Mouse (Mus musculus) hindbrain, postnatal 0 days (tissue): ENCODE measurements around the gene Dlgap1. TPM values are rescaled to one million over a fixed set of nuclear protein-coding genes. Genes with fewer than 3 reads are reported as not detected.

Source experiments
- ATAC-seq: fragments of 200-750 bp; cut with Nextera tagmentation; 2 replicates; pipeline ENCODE4 v1.8.0; 2017; ENCODE audit warnings: mild to moderate bottlenecking, moderate TSS enrichment, moderate library complexity
- DNase-seq: peaks from one replicate; pipeline ENCODE4 v3.0.0-alpha.2; 2015; ENCODE audit warnings: low spot score
- H3K27ac ChIP-seq: fragments of 300-500 bp; sonication (generic); 2 replicates; pipeline ENCODE4 v1.5.1; 2014; ENCODE audit warnings: mild to moderate bottlenecking
- H3K27me3 ChIP-seq: fragments of 300-500 bp; sonication (generic); 2 replicates; pipeline ENCODE4 v1.6.1; 2014; ENCODE audit warnings: low read length, mixed read lengths; ENCODE audit not compliant: insufficient read depth
- H3K36me3 ChIP-seq: fragments of 300-500 bp; sonication (generic); 2 replicates; pipeline ENCODE4 v1.6.1; 2014; ENCODE audit warnings: low read length, mixed read lengths; ENCODE audit not compliant: insufficient read depth
- H3K4me1 ChIP-seq: fragments of 300-500 bp; sonication (generic); 2 replicates; pipeline ENCODE4 v1.6.1; 2014; ENCODE audit warnings: antibody characterized with exemption, low read length, mixed read lengths; ENCODE audit not compliant: insufficient read depth
- H3K4me2 ChIP-seq: fragments of 300-500 bp; sonication (generic); 2 replicates; pipeline ENCODE4 v1.6.1; 2014; ENCODE audit warnings: low read depth, mild to moderate bottlenecking, low read length, moderate library complexity, mixed read lengths
- H3K4me3 ChIP-seq: fragments of 300-500 bp; sonication (generic); 2 replicates; pipeline ENCODE4 v1.5.1; 2014; ENCODE audit warnings: low read length
- H3K9ac ChIP-seq: fragments of 300-500 bp; sonication (generic); replicated peaks from 2 replicates; pipeline ENCODE4 v1.6.1; 2014; ENCODE audit warnings: mild to moderate bottlenecking, low read length, moderate library complexity, mixed read lengths
- H3K9me3 ChIP-seq: fragments of 300-500 bp; sonication (generic); 2 replicates; pipeline ENCODE4 v1.6.1; 2016; ENCODE audit warnings: low read length, mixed read lengths
- CTCF ChIP-seq: IDR thresholded peaks from 2 replicates; pipeline ENCODE4 v1.5.1; 2016; ENCODE audit warnings: antibody characterized with exemption, control low read depth, low read depth
- WGBS: fragments of 180-500 bp; shearing (Covaris S2); extraction: QIAGEN DNeasy Blood & Tissue Kit; methylation state at CpG from one replicate; pipeline ENCODE4 v1.1.7; 2014; 5-methylcytosine and 5-hydroxymethylcytosine counted together
- polyA plus RNA-seq: library from polyadenylated mRNA; unstranded; fragments of >200 nt; fragmentation: Nextera tagmentation; extraction: Ambion mirVana; gene quantifications from 2 replicates; pipeline ENCODE4 v1.2.1, GENCODE M21; 2015
- total RNA-seq: library from RNA; depleted of rRNA; stranded (reverse); fragments of >200 nt; gene quantifications from 2 replicates; pipeline ENCODE4 v1.2.3, GENCODE M21; 2014

Gene Dlgap1
- total and polyA plus RNA-seq, 2 experiments from 2014 or later = 33.8 to 117 TPM

DNA sequence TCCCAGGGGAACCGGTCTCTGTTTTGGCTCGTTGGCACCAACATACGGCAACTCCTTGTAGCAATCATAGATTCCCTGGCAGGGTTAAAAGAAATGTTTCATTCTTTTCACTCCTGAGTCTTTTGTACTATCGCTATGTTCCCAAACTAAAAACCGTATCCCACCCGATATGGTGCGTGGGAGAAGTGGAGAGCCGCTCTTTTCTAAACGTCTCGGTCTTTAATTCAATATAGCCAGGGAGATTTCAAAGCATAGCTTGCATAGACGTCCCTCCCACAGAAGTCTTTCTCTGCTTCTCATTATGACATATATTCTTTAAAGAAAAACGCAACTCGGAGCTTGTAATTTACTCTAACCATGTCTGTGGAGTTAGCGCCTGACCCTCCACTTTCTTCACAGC lies 833.1 kb downstream of the Dlgap1 start:
- Histone ChIP-seq H3K27ac (no peak overlapping the region), H3K4me2 (no peak overlapping the region), H3K9ac (no peak overlapping the region), H3K9me3 (no peaks in the 10 kb centered on the region), H3K4me3 (no peak overlapping the region), H3K36me3 (no peaks in the 10 kb centered on the region), H3K27me3 (no peaks in the 10 kb centered on the region), H3K4me1 (no peaks in the 10 kb centered on the region)
- TF ChIP-seq CTCF = no peak
- ATAC-seq (no peak), DNase-seq (no peak)
- WGBS = 74% methylated on average over 14 of the region's 14 CpGs

DNA sequence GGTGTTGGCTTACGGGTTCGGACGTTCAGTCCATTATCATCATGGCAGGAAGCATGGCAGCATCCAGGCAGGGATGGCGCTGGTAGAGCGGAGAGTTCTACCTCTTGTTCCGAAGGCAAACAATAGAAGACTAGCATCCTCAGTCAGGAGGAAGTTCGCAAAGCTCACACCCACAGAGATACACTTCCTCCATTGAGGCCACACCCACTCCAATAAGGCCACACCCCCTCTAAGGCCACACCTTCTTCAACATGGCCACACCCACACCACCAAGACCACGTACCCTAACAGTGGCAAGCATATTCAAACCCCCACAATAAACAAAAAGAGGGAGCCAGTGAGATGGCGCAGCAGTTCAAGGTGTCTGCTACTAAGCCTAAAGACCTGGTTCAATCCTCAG lies 837.0 kb downstream of the Dlgap1 start:
- no peaks in the 10 kb centered on the region for H3K27me3 ChIP-seq
- WGBS = 98% methylated on average over 9 of the region's 9 CpGs
- H3K36me3 ChIP-seq = no peaks in the 10 kb centered on the region
- no peaks in the 10 kb centered on the region for H3K9me3 ChIP-seq
- no peak overlapping the region for H3K27ac ChIP-seq
- DNase-seq (no peak), ATAC-seq (no peak)
- H3K4me3 ChIP-seq = no peak overlapping the region
- H3K4me1 ChIP-seq = no peaks in the 10 kb centered on the region
- TF ChIP-seq CTCF = no peak
- no peak overlapping the region for H3K9ac ChIP-seq
- H3K4me2 ChIP-seq = no peak overlapping the region

DNA sequence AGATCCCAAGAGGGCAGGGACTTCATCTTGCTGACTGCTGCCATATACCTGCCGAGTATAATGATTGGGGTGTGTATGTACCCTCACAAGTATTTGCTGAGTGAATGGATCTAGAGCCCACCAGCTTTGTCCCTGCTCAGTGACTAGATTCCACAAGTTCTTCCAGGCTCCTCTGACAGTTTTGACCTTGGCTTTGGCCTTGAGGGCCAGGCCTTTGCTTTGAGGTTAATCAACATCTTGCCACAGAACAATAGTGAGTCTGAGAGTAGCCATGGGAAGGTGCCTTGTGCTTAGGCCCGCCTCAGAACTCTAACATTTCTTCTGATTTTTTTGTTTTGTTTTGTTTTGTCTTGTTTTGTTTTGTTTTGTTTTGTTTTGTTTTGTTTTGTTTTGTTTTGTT lies 837.7 kb downstream of the Dlgap1 start:
- Histone ChIP-seq H3K9me3 (no peaks in the 10 kb centered on the region), H3K27me3 (no peaks in the 10 kb centered on the region), H3K9ac (no peak overlapping the region), H3K4me1 (no peaks in the 10 kb centered on the region), H3K4me2 (no peak overlapping the region), H3K36me3 (no peaks in the 10 kb centered on the region), H3K27ac (no peak overlapping the region), H3K4me3 (no peak overlapping the region)
- no peak for DNase-seq
- ATAC-seq = no peak
- 95% methylated on average over 2 of the region's 2 CpGs for WGBS
- no peak for TF ChIP-seq CTCF

DNA sequence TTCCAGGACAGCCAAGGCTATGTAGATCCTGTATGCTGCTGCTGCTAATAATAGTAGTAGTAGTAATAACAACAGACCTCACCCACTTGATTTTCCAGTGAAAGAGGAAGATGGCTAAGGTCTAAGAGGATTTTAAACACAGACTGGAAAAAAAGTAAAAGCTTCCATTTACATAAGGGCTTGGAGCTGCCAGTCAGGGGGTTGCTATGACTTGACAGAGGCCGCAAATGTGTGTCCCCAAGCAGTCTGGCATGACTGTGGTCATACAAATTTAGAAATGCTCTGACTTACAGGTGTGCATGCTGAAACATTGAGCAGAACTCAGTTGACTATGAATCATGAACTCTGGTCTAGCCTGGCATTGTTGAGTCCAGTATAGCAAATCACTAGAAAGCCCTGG lies 839.0 kb downstream of the Dlgap1 start:
- 88% methylated on average over 1 of the region's 1 CpGs for WGBS
- Histone ChIP-seq H3K27ac (no peak overlapping the region), H3K36me3 (no peaks in the 10 kb centered on the region), H3K4me2 (no peak overlapping the region), H3K9ac (no peak overlapping the region), H3K4me3 (no peak overlapping the region), H3K4me1 (no peaks in the 10 kb centered on the region), H3K9me3 (no peaks in the 10 kb centered on the region), H3K27me3 (no peaks in the 10 kb centered on the region)
- no peak for TF ChIP-seq CTCF
- ATAC-seq = no peak
- no peak for DNase-seq

DNA sequence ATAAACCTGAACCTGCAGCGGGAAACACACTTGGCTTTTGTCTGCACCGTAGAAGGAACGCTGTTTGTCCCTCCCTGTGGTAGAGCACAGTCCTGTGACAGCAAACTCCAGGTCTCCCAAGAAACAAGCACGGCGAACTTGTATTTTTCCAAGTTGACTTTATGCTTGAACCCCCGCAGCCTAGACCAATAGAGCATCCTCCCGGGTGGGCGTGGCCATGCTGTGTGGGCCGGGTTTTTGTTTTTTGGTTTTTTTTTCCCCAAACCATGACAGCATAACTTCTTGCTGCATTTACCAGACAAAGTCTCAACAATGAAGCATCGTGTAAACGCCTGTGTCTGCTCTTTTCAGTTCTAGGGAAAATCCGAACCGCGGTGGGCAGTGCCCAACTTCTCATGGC lies 840.0 kb downstream of the Dlgap1 start:
- WGBS = 33% methylated on average over 14 of the region's 14 CpGs
- Histone ChIP-seq H3K9ac (no peak overlapping the region), H3K36me3 (no peaks in the 10 kb centered on the region), H3K27ac (no peak overlapping the region), H3K4me3 (no peak overlapping the region), H3K27me3 (no peaks in the 10 kb centered on the region), H3K9me3 (no peaks in the 10 kb centered on the region), H3K4me2 (no peak overlapping the region), H3K4me1 (no peaks in the 10 kb centered on the region)
- DNase-seq = no peak
- TF ChIP-seq CTCF = no peak
- no peak for ATAC-seq

DNA sequence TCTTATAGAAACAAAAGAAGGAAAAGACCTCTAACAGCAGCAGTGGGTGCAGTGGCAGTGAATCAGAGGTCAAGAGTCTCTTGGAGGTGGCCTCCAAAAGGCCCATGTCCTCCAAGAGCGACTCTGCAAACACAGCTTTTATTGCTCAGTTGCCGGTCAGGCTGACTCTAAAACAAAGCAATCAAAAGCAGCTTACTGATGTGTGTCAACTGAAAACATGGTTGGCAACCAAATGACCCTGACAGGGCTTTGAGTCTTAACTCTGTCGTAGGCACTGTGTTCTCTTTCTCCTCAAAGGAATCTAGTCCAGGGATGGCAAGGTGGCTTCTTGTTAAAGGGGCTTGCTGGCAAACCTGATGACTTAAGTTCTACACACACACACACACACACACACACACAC lies 840.9 kb downstream of the Dlgap1 start:
- no peaks in the 10 kb centered on the region for H3K4me1 ChIP-seq
- H3K4me3 ChIP-seq = no peak overlapping the region
- TF ChIP-seq CTCF = no peak
- ATAC-seq = no peak
- no peaks in the 10 kb centered on the region for H3K36me3 ChIP-seq
- DNase-seq = no peak
- H3K9ac ChIP-seq = no peak overlapping the region
- H3K27ac ChIP-seq = no peak overlapping the region
- H3K27me3 ChIP-seq = no peaks in the 10 kb centered on the region
- 43% methylated on average over 3 of the region's 3 CpGs for WGBS
- no peak overlapping the region for H3K4me2 ChIP-seq
- no peaks in the 10 kb centered on the region for H3K9me3 ChIP-seq

DNA sequence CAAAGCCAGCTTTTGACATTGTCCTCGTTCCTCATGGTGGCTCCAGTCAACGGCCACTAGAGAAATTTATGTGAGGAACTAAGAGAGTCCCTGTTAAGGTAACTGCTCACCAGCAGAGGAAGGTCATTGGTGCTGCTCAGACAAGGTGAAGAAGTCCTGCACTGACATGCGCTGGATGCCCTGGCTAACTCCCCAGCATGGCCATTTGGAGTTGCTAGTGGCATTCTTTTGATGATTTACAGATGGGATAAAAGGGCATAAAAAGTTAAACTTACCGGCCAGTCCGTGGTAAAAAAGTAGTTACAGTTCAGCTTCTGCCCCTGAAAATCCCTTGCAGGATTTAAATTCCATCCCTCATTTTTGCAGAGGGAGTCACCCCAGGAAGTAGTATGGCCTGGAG lies 841.9 kb downstream of the Dlgap1 start:
- 88% methylated on average over 5 of the region's 5 CpGs for WGBS
- H3K4me2 ChIP-seq = no peak overlapping the region
- ATAC-seq (no peak), DNase-seq (no peak)
- H3K9me3 ChIP-seq = no peaks in the 10 kb centered on the region
- no peak overlapping the region for H3K9ac ChIP-seq
- no peak overlapping the region for H3K4me3 ChIP-seq
- TF ChIP-seq CTCF = no peak
- H3K36me3 ChIP-seq = no peaks in the 10 kb centered on the region
- H3K27me3 ChIP-seq = no peaks in the 10 kb centered on the region
- H3K27ac ChIP-seq = no peak overlapping the region
- no peaks in the 10 kb centered on the region for H3K4me1 ChIP-seq
